Mouse (Mus musculus) thymus, adult 18-20 months (tissue): ENCODE results near the gene Sema3g.

Experiments used
- DNase-seq, 2 experiments: peaks; one replicate each; pipeline ENCODE4 v3.0.0; 2022; ENCODE audit warnings: mixed read lengths in 2 of 2

The Sema3g gene

DNA sequence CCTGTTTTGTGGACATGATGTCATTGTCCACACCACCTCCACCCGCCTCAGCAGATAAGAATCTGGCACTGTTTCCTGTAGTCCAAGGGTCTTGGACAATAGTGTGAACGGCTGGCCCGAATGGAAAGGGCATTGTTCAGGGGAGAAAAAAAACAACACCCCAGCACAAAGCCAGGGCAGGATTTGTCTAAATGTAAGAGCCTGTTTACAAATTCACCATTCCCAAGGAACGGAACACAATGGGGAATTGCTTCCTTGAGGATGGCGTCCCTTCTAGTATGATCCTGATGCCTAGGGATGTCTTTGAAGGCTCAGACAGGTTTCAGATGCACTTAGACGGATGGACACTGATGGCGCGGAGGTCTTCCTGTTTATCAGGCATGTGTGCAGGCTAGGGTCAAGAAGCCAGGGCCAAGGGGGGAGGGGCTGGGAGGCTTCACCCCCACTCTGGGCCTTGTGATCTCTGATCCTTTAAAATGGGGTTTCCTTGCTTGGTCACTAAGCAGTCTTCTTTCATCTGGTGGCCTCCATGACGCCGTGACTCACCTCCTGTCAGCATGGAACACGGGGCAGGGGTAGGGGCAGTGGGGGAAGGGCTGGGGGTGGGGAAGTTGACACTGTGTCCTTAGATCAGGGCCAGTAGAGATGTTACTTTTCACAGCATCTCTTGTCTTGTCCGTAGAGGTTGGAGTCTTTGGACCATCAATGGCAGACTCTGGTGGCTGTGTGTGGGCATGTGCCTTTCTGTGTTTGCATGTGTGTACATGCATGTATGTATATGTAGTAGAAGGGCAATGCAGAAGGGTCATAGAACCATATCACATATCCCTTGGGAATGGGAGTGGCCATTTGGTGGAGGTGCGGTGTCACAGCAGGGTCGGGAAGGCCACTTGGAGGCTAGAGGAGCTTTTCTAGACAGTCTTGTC lies 15.7 kb downstream of the Sema3g start:
- DNase-seq: no peak

DNA sequence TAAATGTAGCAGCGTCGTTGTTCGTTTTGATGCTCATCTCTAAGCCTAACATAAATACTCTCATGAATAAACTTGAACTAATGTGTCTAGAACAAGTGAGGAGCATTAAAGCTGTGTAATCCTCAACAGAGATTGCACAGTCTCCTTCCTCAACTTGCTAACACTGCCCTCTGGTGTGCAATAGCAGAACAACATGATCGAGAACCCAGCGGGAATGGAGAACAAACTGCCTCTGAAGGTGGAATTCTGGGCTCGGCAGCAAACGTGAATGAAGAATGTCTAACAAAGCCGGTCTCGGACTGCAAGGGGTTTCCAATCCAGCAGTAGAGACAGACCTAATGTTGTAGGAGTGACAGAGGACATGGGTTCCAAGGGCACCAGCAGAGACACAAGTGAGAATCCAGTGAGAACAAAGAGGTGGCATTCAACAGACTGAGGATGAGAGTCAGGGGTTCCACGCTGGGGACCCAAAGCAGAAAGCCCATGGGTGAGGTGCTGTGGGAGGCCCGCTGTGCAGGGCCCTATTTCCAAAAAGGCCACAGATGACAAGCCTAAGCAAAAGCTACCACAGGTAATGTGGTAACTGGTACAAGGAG lies 16.4 kb downstream of the Sema3g start:
- DNase-seq: peak in 1 of 2 experiments; percentile 23

DNA sequence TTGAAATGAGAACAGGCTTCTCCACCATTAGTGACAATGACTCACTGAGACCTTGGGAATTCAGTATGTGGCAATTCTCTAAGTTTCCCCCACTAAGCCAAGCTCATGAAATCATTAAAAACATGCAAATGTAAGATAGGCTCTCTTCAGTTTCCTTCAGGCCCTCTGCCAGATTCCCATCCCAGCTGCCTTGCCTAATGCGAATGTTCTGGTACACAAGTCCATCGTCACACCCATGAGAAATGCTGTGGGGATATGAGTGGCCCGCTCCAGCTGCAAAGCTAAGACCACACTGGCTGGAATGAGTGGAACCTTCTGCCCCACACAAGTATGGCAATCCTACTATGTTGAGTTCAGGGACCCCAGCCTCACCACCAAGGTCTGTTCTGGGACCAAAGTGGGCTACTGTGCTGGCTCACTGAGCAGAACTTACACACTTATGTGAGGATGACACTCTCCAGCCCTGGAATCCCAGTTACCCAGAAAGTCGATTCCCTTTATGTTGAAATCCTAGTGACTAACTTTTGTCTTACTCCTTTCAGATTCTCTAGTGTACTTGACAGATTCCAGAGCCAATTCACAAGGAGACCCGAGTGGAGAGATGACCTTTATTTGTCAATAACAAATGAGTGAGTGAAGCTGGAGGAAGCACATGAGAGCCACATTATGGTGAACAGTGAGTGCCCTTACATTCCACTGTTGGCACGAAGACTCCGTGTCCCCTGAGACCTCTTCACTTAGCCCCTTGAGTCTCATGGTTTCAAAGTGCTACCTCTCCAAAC lies 19.6 kb downstream of the Sema3g start:
- DNase-seq: no peak

DNA sequence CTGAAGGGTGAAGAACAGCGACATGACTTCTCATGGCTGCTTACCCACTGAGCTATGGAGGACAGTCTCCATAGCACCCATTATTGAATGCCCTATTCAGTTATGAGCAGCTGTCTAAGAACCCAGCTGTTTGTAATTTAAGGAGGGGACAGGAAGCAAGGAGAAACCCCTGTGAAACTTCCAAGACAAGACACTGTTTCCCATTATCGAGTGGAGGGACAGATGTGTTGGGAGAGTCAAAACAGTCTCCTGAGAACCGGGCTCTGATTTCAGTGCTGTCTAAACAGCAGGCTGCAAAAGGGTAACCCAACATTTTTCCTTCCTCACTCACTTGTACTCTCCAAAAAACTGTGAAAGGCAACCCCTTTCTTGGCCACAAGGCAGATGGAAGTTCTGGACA lies 22.9 kb downstream of the Sema3g start:
- no peak for DNase-seq

DNA sequence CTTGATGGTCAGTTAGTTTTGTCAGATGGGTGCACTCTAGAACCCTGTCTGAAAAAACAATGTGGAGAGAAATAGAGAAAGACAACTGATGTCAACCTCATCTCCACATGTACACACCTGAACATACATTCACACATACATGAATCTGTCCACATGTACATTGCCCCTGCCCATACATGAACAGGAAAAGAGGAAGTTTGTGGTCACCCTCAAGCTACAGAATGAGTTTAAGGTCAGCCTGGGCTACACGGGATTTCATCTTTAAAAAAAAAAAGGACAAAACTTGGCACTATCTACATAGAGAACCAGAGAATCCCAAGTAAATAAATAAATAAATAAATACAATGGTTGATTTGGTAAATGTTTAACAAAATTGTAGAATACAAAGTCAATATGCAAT lies 27.1 kb downstream of the Sema3g start:
- DNase-seq: no peak

DNA sequence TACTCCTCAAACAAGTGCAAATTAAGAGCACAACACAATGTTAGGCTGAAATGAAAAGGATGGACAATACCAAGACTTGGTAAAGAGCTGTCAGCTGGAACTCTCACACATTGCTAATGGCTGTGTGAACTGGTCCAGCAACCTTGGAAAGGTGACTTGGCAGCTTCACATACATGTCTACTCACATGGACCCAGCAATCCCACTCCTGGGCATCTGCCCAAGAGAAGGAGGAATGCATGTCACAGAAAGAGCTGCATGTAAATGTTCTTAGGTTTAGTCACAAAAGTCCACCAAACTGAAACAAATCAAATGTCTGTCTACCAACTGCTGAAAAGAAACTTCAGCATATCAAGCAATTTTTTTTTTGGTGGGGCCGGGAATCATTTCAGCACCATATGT lies 28.3 kb downstream of the Sema3g start:
- DNase-seq: no peak

DNA sequence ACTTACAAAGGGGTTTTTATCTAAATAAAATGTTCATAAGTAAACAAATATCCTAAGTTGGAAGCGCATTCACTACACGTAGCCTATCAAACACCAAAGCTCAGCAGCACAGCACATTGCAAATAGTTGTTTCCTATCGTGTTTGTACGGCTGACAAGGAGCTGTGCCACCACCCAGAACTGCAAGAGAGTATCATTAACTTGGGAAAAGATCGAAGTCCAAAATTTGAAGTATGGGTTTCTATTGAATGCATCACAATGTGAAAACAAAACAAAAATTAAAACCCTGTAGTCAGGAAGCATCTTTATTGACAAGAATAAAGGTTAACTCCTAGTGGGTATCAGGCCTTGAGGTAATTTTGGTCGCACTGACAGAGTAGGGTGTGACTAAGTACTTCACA lies 30.7 kb downstream of the Sema3g start:
- DNase-seq: no peak

DNA sequence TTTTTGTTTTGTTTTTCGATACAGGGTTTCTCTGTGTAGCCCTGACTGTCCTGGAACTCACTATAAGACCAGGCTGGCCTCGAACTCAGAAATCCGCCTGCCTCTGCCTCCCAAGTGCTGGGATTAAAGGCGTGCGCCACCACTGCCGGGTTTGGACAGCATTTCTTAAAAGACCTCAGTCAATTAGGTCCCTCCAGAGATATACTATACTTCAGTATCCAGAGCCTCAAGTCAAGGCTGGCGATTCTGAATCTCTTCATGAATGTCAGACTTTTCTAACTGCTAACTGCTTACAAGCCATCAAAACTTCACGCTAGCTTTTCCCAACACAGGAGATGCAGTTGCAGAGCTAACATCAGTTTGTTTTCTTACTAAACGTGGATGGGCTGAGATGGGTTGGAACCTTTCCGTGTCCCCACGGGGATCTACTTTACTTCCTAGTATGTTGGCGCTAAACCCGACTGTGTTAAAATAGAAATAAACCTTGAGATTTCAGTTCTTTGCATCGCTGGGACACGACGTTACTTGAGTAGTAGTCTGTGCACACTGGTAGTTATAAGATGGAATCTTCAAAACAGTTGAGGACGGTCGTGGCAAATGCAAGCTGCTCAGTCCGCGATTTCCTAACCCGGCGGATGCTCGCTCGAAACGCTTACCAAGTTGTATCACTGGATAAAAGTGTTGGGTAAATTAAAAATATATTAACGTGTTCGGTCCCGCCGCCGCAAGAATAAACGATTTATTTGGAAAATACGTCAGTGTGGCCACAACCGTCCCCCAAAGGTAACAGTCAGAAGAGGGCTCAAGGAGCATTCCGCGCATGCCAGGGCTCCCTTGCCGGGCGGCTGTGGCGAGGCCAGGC lies 32.8 kb downstream of the Sema3g start:
- no peak for DNase-seq

DNA sequence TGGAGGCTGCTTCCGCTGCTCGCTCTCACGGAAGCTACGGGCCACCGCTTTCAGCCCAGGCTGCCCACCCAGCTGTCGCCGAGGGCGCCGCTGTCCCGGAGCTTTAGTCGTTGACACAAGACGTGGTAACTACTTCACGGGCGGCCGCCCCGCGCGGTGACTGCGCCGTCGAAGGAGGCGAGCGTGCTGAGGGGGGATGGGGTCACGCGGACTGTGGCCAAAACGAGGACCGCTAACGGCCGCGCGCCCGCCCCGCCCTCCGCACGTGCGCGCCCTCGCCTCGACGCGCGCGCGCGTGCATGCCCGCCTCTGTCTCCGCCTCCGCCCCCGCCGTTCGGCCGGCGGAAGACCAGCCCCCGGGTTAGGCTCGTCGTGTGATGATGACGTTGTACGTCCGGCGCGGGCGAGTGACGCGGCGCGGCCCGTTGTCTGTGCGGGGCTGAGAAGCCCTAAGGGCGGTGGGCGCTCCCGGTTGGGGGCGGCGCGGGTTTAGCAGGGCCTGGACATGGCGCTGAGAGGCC lies 33.5 kb downstream of the Sema3g start, which contains the start of the genes Phf7 and Bap1:
Gene Phf7, minus strand, starts transcription at position 234 of the 521 bp plus-strand sequence.
Gene Bap1, plus strand, starts transcription at position 367 of the 521 bp plus-strand sequence.
- DNase-seq: peak; percentile 88 to 90

DNA sequence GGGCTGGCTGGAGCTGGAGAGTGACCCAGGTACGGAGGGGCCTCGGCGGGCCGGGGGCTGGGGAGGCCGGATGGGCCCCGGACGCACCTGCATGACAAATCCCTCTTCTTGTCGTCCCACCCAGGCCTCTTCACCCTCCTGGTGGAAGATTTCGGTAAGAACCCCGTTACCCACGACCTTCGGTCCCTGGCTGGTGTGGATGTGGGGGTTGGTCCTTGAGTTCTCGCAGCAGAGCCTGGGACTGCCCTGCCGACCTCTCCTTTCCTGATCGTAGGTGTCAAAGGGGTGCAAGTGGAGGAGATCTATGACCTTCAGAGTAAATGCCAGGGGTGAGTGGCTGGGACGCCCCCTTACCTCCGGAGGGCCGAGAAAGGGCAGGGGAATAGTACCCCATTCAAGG lies 34.0 kb downstream of the Sema3g start:
- no peak for DNase-seq

DNA sequence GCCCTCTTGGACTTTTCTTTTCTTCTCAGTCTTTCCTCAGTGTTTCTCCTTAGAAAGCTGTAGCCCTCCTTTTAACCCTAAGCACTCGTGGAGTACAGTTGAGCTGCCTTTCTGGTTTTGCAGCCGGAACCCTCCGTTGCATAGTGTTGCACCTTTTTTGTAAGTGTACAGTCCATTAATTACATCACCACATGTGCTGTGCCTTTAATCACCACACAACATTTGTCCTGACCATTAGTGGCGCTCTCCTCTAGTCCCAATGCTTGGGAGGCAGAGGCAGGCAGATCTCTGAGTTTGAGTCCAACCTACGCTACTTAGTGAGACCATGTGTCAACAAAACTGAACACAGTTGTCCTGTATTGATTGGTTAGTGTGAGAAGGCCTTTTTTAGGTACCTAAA lies 34.4 kb downstream of the Sema3g start:
- no peak for DNase-seq

DNA sequence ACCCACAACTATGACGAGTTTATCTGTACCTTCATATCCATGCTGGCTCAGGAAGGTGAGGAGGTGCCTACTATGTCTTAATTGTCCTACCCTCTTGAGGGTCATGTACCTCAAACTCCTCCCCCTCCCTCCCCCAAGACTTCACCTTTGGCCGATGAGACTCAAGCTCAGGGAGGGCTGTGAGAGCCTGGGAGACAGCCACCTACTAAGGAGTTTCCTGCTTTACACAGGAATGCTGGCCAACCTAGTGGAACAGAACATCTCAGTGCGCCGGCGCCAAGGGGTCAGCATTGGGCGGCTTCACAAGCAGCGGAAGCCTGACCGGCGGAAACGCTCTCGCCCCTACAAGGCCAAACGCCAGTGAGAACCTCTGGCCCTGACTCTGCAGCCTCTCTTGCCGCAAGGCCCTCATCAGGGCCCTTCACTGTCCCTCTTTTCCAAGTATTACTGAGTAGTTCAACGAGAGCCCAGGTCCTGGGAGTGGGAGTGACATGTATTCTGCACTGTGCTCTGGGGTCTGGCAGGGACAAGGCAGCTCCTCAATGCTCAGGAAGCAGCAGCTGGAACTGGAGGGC lies 40.9 kb downstream of the Sema3g start:
- no peak for DNase-seq

DNA sequence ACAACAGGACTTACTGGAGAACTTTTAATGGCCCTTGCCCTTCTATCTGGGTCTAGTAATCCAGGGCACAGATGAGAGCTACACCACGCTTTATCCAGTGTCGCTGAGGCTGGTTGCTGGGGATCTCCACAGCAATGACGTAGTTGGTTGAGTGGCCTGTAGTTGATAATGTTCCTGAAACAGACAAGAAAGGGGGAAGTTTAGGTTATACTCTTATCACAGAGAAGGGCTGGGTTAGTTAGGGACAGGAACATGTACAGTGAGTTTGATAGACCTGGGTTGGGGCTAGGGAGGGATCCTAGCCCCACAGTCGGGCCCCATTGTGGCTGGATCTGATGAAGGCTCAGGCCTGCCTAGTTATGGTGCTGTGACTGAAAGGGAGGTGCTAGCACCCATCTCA lies 42.7 kb downstream of the Sema3g start:
- DNase-seq: no peak

DNA sequence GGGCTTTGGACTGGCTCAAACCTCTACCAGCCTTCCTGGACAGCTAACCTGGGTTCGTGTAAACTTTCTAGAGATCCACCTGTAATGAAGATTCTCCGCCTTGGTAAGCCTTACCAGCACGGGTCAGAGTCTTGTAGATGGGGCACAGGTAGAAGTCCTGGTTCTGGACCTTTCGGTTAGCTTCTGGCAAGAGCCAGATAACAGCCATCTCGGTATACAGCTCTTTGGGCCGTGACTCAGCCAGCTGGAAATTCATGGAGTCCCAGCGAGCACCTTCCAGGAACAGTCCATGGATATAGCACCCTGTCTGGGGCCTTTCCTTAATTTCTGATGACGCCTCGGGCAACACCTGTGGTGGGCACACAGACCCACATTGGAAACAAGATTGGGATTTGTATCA lies 43.3 kb downstream of the Sema3g start:
- DNase-seq: no peak

DNA sequence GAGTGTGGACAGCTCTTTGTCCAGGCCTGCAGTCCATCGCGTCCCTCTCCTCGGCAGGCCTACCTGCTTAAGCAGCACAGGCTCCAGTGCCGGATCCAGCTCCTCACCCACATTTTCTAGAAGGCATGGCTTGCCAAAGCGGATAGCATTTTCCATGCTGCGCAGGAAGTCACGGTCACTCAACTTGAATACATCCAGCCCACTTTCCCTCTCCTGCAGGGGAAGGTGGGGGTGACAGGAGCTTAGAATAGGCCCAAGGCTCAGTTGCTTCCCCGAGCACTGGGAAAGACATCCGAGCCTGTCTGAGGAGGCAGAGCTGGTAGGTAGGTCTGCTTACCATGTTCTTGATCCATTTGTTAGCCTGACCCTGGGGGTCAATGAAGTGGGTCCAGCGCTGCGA lies 50.0 kb downstream of the Sema3g start:
- DNase-seq: no peak

DNA sequence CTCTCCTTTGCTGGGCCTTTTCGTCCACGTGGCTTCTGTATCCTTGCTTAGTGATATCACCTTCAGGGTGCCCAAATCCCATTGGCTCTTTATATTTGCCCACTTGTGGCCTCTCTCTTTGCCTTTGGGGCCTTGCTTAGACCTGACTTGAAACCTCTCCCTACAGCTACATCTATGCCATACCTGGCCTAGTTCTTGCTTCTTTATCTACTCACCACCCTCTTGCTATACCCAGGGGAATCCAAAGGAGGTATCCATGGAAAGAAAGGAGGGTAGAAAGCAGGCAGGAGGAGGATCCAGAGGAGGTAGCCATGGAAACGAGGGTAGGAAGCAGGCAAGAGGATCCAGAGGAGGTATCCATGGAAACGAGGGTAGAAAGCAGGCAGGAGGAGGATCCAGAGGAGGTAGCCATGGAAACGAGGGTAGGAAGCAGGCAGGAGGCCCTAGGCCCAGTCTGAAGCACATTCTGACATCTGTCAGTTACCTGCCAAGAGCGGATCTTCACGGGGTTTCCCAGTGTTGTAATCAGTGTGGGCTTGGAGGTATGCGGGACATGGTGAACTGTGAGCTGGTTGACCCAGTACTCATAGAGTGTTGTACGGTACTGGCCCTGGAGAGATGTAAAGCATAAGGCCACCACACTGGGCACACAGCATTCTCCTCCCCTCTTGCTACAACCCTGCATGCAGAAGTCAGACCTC lies 50.8 kb downstream of the Sema3g start:
- DNase-seq: no peak

DNA sequence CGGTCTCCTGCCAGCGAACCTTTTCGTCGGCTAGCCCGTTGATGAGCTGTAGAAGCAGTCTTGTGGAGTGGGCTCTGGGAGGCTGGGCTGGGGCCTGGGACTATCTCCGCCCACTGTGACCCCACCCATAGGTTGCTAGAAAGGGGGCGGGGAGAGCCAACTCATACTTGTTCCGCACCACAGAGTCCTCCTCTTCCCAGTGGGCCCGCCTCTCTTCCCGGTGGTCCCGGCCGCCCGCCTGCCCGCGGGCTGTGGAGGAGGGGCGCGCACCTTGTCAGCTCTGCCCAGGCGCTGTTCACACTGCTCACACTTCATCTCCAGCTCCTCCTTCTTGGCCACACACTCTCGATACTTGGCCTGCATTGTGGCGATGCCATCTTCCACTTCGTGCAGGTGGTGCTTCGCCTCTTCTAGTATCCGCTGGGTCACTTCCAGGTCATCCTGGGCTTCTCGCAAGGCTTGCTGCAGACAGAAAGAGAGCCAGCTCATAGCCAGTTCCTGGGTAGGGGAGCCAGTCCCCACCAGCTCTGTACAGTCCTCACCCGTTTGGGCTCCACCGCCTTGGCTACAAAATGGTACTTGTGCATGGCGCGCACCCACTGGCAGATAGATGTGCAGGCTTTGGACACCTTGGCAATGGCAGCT lies 51.9 kb downstream of the Sema3g start:
- no peak for DNase-seq

DNA sequence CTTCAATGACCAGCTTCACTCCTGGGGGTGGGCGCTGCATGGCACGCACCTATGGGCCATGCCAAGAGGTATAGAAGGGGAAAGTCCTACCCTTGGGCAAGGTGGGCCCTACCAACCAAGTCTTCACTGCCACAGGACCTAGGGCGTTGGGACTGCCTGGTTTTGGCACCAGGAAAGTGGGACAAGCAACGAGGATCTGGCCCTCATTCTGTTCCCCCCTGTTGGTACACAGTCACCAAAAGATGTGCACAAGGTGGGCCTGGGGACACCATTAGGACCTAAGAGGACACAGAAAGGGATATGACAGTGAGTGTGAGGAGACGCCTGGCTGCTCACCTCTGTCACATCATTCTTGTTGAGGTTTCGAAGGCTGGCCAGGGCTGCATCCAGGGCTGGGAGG lies 53.5 kb downstream of the Sema3g start:
- no peak for DNase-seq

DNA sequence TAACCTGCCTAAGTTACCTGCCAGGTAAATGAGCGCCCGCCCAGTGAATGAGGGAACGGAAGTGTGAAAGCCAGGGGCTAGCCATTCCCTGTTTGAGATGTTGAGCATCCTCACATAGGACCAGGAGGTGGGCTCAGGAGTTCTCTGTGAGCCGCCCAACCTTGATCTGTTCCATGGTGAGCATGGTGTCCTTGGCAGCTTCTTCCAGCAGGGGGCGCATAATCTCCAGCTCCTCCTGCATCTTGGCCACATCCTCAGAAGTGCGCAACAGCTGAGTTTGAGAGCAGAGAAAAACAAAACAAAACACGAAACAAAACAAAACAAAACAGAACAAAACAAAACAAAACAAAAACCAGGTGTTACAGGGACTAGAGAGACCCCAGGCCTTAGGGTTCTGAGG lies 54.5 kb downstream of the Sema3g start:
- DNase-seq: peak; percentile 25 to 31
